Mouse (Mus musculus) CH12.LX (cell line): ENCODE measurements around the gene Siglech. TPM values are rescaled to one million over a fixed set of nuclear protein-coding genes. Genes with fewer than 3 reads are reported as not detected.

Experiments
- DNase-seq: peaks from one replicate; pipeline ENCODE4 v3.0.0-alpha.2; 2013; ENCODE audit errors: extremely low read depth
- H3K27ac ChIP-seq: 2 replicates; pipeline ENCODE4 v1.5.1; 2012; ENCODE audit warnings: low read depth, mild to moderate bottlenecking, control low read depth, moderate library complexity; ENCODE audit not compliant: insufficient read depth
- H3K27me3 ChIP-seq: replicated peaks from 2 replicates; pipeline ENCODE3; 2012; ENCODE audit warnings: inconsistent platforms
- H3K36me3 ChIP-seq, 2 experiments: replicated peaks in 1 of 2; 2 replicates each; pipeline versions ENCODE3 to v1.6.1; 2012; ENCODE audit warnings: inconsistent platforms in 1 of 2, low read length in 1 of 2, mild to moderate bottlenecking in 1 of 2, mixed read lengths in 1 of 2, moderate library complexity in 1 of 2; ENCODE audit not compliant: control insufficient read depth in 1 of 2, insufficient read depth in 1 of 2
- H3K4me1 ChIP-seq, 2 experiments: 2 replicates each; pipeline ENCODE4 v1.6.1; 2012; ENCODE audit warnings: inconsistent platforms in 1 of 2, moderate library complexity in 1 of 2; ENCODE audit not compliant: insufficient read depth in 2 of 2, control insufficient read depth in 1 of 2
- H3K4me2 ChIP-seq: 2 replicates; pipeline ENCODE4 v1.6.1; 2012; ENCODE audit warnings: low read depth, mild to moderate bottlenecking, control low read depth; ENCODE audit not compliant: poor library complexity, insufficient read depth, severe bottlenecking
- H3K4me3 ChIP-seq, 3 experiments: fragments of 150-350 bp in 1 of 3; sonication (generic) in 1 of 3; replicated peaks in 1 of 3; 2 replicates each; pipeline versions ENCODE3 to v1.5.1; 2011 to 2012; ENCODE audit warnings: low read depth in 2 of 3, low read length in 2 of 3, mild to moderate bottlenecking in 2 of 3, moderate library complexity in 2 of 3, control low read depth in 1 of 3, improper control_type of control experiment in 1 of 3, inconsistent platforms in 1 of 3, mixed read lengths in 1 of 3; ENCODE audit not compliant: poor library complexity in 1 of 3
- H3K79me2 ChIP-seq: replicated peaks from 2 replicates; pipeline ENCODE4 v1.6.1; 2012; ENCODE audit warnings: mild to moderate bottlenecking, moderate library complexity; ENCODE audit not compliant: control insufficient read depth, poor library complexity, insufficient read depth, severe bottlenecking; ENCODE audit errors: extremely low read depth
- H3K9ac ChIP-seq: 2 replicates; pipeline ENCODE4 v1.6.1; 2012; ENCODE audit warnings: low read depth, mild to moderate bottlenecking, control low read depth, moderate library complexity; ENCODE audit not compliant: insufficient read depth
- H3K9me3 ChIP-seq: replicated peaks from 2 replicates; pipeline ENCODE3; 2012; ENCODE audit warnings: low read length, inconsistent platforms, mixed read lengths
- BHLHE40 ChIP-seq: IDR thresholded peaks from 2 replicates; pipeline ENCODE4 v1.6.1; 2011; ENCODE audit warnings: mild to moderate bottlenecking, low read depth, low read length, improper control_type of control experiment
- CHD2 ChIP-seq: IDR thresholded peaks from 2 replicates; pipeline ENCODE4 v1.6.1; 2011; ENCODE audit warnings: low read length, improper control_type of control experiment
- CTCF ChIP-seq, 2 experiments: IDR thresholded peaks in 1 of 2; conservative IDR thresholded peaks in 1 of 2; 2 replicates each; pipeline ENCODE4 v1.5.1; 2011 to 2012; ENCODE audit warnings: low read depth in 2 of 2, low read length in 2 of 2, improper control_type of control experiment in 1 of 2, inconsistent platforms in 1 of 2, mild to moderate bottlenecking in 1 of 2, moderate library complexity in 1 of 2
- EP300 ChIP-seq: IDR thresholded peaks from 2 replicates; pipeline ENCODE4 v1.6.1; 2011; ENCODE audit warnings: low read length, improper control_type of control experiment
- GABPA ChIP-seq: IDR thresholded peaks from 2 replicates; pipeline ENCODE4 v1.6.1; 2012; ENCODE audit warnings: low read depth, low read length, improper control_type of control experiment, inconsistent platforms; ENCODE audit not compliant: insufficient replicate concordance
- HCFC1 ChIP-seq: IDR thresholded peaks from 2 replicates; pipeline ENCODE4 v1.6.1; 2012; ENCODE audit warnings: low read depth, mild to moderate bottlenecking, inconsistent platforms, low read length, improper control_type of control experiment
- JUND ChIP-seq: conservative IDR thresholded peaks from 2 replicates; pipeline ENCODE4 v1.6.1; 2011; ENCODE audit warnings: low read depth, low read length, improper control_type of control experiment
- KAT2A ChIP-seq: IDR thresholded peaks from 2 replicates; pipeline ENCODE4 v1.6.1; 2012; ENCODE audit warnings: low read length, improper control_type of control experiment, inconsistent platforms; ENCODE audit not compliant: insufficient replicate concordance
- MAFK ChIP-seq: IDR thresholded peaks from 2 replicates; pipeline ENCODE4 v1.6.1; 2011; ENCODE audit warnings: low read length, improper control_type of control experiment; ENCODE audit not compliant: insufficient replicate concordance
- MAZ ChIP-seq: IDR thresholded peaks from 2 replicates; pipeline ENCODE4 v1.6.1; 2012; ENCODE audit warnings: low read depth, mild to moderate bottlenecking, inconsistent platforms, low read length, improper control_type of control experiment, moderate library complexity
- MXI1 ChIP-seq: IDR thresholded peaks from 2 replicates; pipeline ENCODE4 v1.6.1; 2011; ENCODE audit warnings: mild to moderate bottlenecking, low read depth, low read length, improper control_type of control experiment
- MYC ChIP-seq: IDR thresholded peaks from 2 replicates; pipeline ENCODE4 v1.6.1; 2011; ENCODE audit warnings: low read depth, mild to moderate bottlenecking, improper control_type of control experiment, low read length
- RAD21 ChIP-seq: IDR thresholded peaks from 2 replicates; pipeline ENCODE4 v1.6.1; 2011; ENCODE audit warnings: low read depth, mild to moderate bottlenecking, low read length, improper control_type of control experiment, moderate library complexity
- RCOR1 ChIP-seq: conservative IDR thresholded peaks from 2 replicates; pipeline ENCODE4 v1.6.1; 2012; ENCODE audit warnings: low read depth, mild to moderate bottlenecking, inconsistent platforms, low read length, improper control_type of control experiment
- SIN3A ChIP-seq: IDR thresholded peaks from 2 replicates; pipeline ENCODE4 v1.6.1; 2012; ENCODE audit warnings: low read length, improper control_type of control experiment, inconsistent platforms
- UBTF ChIP-seq: IDR thresholded peaks from 2 replicates; pipeline ENCODE4 v1.6.1; 2012; ENCODE audit warnings: low read depth, mild to moderate bottlenecking, inconsistent platforms, low read length, improper control_type of control experiment, moderate library complexity
- USF1 ChIP-seq: IDR thresholded peaks from 2 replicates; pipeline ENCODE4 v1.6.1; 2014; ENCODE audit warnings: low read depth, mild to moderate bottlenecking, inconsistent platforms, low read length, improper control_type of control experiment
- USF2 ChIP-seq: conservative IDR thresholded peaks from 2 replicates; pipeline ENCODE4 v1.6.1; 2011; ENCODE audit warnings: low read depth, low read length, improper control_type of control experiment
- ZC3H11A ChIP-seq: IDR thresholded peaks from 2 replicates; pipeline ENCODE4 v1.6.1; 2012; ENCODE audit warnings: low read depth, mild to moderate bottlenecking, inconsistent platforms, low read length, improper control_type of control experiment
- ZMIZ1 ChIP-seq: IDR thresholded peaks from 2 replicates; pipeline ENCODE4 v1.6.1; 2012; ENCODE audit warnings: low read depth, mild to moderate bottlenecking, inconsistent platforms, low read length, improper control_type of control experiment
- dilution Hi-C: fragments of 300-500 bp; cut with MboI; formaldehyde crosslinking; loops from 2 replicates; pipeline ENCODE4 v1.14.3; 2020; ENCODE audit warnings: low sequenced_read_pairs; ENCODE audit not compliant: extremely low pct_unique_long_range_greater_than_20kb, extremely low pct_ligation_motif_present
- in situ Hi-C: fragments of 300-500 bp; cut with MboI; formaldehyde crosslinking; loops from 3 replicates; pipeline ENCODE4 v1.14.3; 2019; ENCODE audit warnings: low sequenced_read_pairs, low pct_ligation_motif_present, low pct_unique_long_range_greater_than_20kb, mixed read lengths
- polyA plus RNA-seq: library from polyadenylated mRNA; unstranded; fragments of >175 nt; gene quantifications from 2 replicates; pipeline ENCODE4 v1.2.1, GENCODE M21; 2012; ENCODE audit warnings: low read depth; ENCODE audit not compliant: insufficient read length
- total RNA-seq, 2 experiments: library from RNA; depleted of rRNA; stranded (reverse); fragments of 300-350 nt in 1 of 2; fragments of >200 nt in 1 of 2; gene quantifications; 2 replicates each; pipeline ENCODE4 v1.2.3; 2012 to 2014

Gene Siglech
- total and polyA plus RNA-seq, 3 experiments, result 0.35 to 0.66 TPM; not detected in 1

DNA sequence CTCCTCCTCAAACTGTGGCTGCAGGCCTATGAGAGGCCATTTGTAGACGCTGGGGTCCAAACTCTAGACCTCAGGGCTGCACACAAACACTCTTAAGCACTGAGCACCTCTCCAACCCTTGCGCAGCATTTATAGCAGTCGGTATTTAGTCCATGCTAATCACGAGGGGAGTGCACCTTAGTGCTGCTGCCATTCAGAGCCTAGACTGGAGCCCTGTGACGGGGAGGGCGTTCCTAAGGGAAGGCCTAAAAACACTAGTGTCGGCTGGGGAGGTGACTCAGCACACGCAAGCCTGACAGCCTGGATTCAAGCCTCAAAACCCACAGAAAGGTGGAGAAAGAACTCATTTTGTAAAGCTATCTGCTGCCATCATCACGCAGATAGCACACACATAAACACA, 59.6 kb downstream of the Siglech start:
- dilution Hi-C loops, result no loop called here
- peaks cover 32 to 71% of the 10 kb centered on the region in 2 experiments for H3K36me3 ChIP-seq
- no peak for DNase-seq

More for the DNA sequence above, 59.6 kb downstream of the Siglech start:
- in situ Hi-C loops, result no loop called here
- no peaks in the 10 kb centered on the region for H3K4me1 ChIP-seq
- H3K9me3 ChIP-seq, result no peaks in the 10 kb centered on the region
- H3K4me3 ChIP-seq, result no peak overlapping the region
- H3K27me3 ChIP-seq, result no peaks in the 10 kb centered on the region
- no peak overlapping the region for H3K9ac ChIP-seq
- TF ChIP-seq JUND (no peak), RAD21 (no peak), RCOR1 (no peak), ZC3H11A (no peak), MAZ (no peak), MAFK (no peak), ZMIZ1 (no peak), MXI1 (no peak), USF2 (no peak), MYC (no peak), UBTF (no peak), USF1 (no peak), SIN3A (no peak), GABPA (no peak), KAT2A (no peak), CHD2 (no peak), HCFC1 (no peak), BHLHE40 (no peak), EP300 (no peak), CTCF (conservative IDR thresholded peaks at IDR 0.05 in 1 of 2, IDR thresholded peaks at IDR 0.05 in 1 of 2; ENCODE audit: low read depth in 2 of 2, low read length in 2 of 2) (no peak)
- no peak overlapping the region for H3K4me2 ChIP-seq
- H3K27ac ChIP-seq, result no peak overlapping the region
- H3K79me2 ChIP-seq, result no peaks in the 10 kb centered on the region

Other genes starting within 250 kb of the Siglech start
- gene Tubgcp5, start 26.0 kb downstream of the Siglech start, total RNA-seq (2012; rRNA removed), result 13.0 and 15.1 TPM in 2 replicates
- gene Tubgcp5, start 26.0 kb downstream of the Siglech start, total RNA-seq (2014; rRNA removed), result 23.7 and 24.1 TPM in 2 replicates
- gene Tubgcp5, start 26.0 kb downstream of the Siglech start, polyA plus RNA-seq, result 26.7 and 28.8 TPM in 2 replicates
- gene Cyfip1, start 73.6 kb downstream of the Siglech start, total RNA-seq (2012; rRNA removed), result 24.8 and 29.3 TPM in 2 replicates
- gene Cyfip1, start 73.6 kb downstream of the Siglech start, total RNA-seq (2014; rRNA removed), result 19.3 and 20.1 TPM in 2 replicates
- 24.8 and 27.8 TPM in 2 replicates for gene Cyfip1, start 73.6 kb downstream of the Siglech start, polyA plus RNA-seq
- gene Nipa2, start 194.3 kb downstream of the Siglech start, total RNA-seq (2012; rRNA removed), result 24.4 and 34.0 TPM in 2 replicates
- gene Nipa2, start 194.3 kb downstream of the Siglech start, total RNA-seq (2014; rRNA removed), result 50.4 and 61.4 TPM in 2 replicates
- 44.0 and 45.2 TPM in 2 replicates for gene Nipa2, start 194.3 kb downstream of the Siglech start, polyA plus RNA-seq